Mouse (Mus musculus): Measurements from ENCODE around the gene Ganc. TPM values are rescaled to one million over a fixed set of nuclear protein-coding genes. Genes with fewer than 3 reads are reported as not detected.

Gene Ganc
- total and polyA plus RNA-seq, 2 experiments from 2014 or later, result 6.0 to 7.9 TPM

DNA sequence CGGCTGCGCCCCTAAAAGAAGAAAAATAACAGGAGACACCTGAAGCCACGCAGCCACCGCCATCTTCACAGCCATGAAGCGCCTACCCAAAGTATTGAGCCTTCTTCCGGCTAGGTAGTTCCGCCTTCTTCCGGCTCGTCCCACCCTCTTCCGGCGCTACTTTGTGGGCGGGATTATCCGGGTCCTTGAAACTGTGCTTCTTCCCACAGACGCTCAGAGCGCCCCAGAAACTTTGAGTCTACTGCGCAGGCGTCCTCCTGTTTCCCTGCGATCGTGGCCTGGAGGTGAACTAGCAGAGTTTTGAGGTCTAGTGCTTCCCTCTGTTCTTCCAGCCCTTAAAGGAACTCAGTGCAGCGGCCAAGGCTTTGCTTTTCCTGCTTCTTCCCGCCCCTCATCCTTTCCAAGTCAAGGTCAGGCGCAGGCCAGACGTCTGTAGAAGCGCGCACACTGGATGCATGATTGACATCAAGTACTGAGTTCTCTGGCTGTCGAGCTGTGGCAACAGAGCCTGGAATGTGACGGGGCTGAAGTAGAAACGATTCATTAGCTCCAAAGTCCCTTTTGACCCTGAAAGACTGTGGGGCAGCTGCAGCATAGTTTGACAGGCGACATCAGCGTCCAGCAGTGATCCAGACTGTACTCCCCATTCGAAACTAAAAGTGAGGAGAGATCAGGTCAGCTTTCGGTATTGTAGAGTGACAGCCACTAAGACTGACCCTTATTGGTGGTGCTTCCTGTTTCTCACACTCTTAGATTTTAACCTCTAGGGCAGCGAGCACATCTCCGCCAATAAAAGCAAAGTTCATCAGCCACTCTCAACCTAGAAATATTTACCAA, 508 bp downstream of the Ganc start, which contains the start of gene Tmem87a:
Gene Tmem87a (minus strand): TSS at position 128 of the 837 bp plus-strand sequence.
- peak within 1 kb of the TSS; percentile 79 for H3K27ac ChIP-seq (ENCODE audit: low read depth, low read length)
- peaks cover 3% of the 10 kb centered on the region; the same call in 1 of the 2 replicates for H3K4me1 ChIP-seq (ENCODE audit: insufficient read depth, low read length)
- ATAC-seq (ENCODE audit: low FRiP score) (peak; percentile 100), DNase-seq (ENCODE audit: low spot score) (peak; percentile 98)
- under 1% methylated on average over 34 of the region's 34 CpGs for WGBS
- H3K36me3 ChIP-seq (ENCODE audit: insufficient read depth, low read length), result no peaks in the 10 kb centered on the region
- no peaks in the 10 kb centered on the region for H3K9me3 ChIP-seq (ENCODE audit: low read length)
- peak within 1 kb of the TSS; percentile 72 for H3K4me2 ChIP-seq (ENCODE audit: low read depth, low read length, poor library complexity, severe bottlenecking)
- peak within 1 kb of the TSS; percentile 54 for H3K4me3 ChIP-seq (ENCODE audit: low read depth, low read length)
- peak within 1 kb of the TSS; percentile 71 for H3K9ac ChIP-seq (replicated peaks; ENCODE audit: low read length, poor library complexity, severe bottlenecking)
- TF ChIP-seq CTCF (IDR thresholded peaks at IDR 0.05), result 0 out of 2 replicates have a peak, but pooled peaks have one; percentile 14
- no peaks in the 10 kb centered on the region for H3K27me3 ChIP-seq (ENCODE audit: insufficient read depth, low read length)

DNA sequence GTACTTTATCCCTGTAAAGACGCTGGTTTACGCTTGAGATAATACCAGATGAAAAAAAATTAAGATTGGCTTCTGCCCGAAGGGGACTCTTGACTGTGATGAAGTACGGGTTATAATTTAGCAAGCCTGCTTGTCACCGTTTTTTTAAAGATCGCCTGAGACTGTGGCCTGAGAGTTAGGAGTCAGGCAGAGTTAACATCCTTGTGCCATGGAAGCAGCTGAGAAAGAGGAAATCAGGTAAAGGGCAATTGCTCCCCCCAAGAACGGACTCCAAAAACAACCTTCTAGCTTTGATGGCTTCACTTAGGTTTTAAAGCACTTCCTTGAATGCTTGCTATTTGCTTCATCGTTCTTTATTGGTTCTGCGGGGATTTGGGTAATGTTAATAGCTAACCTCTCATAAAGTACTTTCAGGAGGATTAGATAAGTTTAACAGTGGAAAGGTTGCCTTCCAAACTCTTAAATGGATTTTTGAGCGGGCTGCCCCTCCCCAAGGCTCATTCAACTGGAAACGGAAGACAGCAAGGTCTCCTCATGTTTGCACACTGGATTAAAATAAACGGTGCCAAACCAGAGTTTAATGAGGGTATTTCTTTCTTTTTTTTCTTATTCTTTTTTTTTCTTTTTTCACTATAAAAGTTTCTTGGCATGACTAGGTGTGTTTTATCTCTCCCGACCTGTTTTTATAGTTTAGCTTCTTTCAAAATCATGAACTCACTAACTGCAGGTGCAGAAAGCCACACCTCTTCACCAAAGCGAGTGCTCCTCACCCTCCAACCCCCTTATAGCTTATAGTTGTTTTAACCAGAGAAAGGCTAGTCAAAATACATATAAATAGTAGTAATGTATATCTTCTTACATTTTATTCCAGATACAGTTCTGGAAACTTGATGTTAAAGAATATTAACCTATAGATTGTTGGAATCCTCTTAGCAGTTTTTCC, 1.4 kb downstream of the Ganc start:
- no peak for TF ChIP-seq CTCF (IDR thresholded peaks at IDR 0.05)
- Histone ChIP-seq H3K4me3 (ENCODE audit: low read depth, low read length) (peak overlapping the region; percentile 54), H3K4me1 (ENCODE audit: insufficient read depth, low read length) (peaks cover 3% of the 10 kb centered on the region; the same call in 1 of the 2 replicates), H3K36me3 (ENCODE audit: insufficient read depth, low read length) (no peaks in the 10 kb centered on the region), H3K4me2 (ENCODE audit: low read depth, low read length, poor library complexity, severe bottlenecking) (peak overlapping the region; percentile 72), H3K9me3 (ENCODE audit: low read length) (no peaks in the 10 kb centered on the region), H3K9ac (replicated peaks; ENCODE audit: low read length, poor library complexity, severe bottlenecking) (peak overlapping the region; percentile 71), H3K27ac (ENCODE audit: low read depth, low read length) (peak overlapping the region; percentile 79), H3K27me3 (ENCODE audit: insufficient read depth, low read length) (no peaks in the 10 kb centered on the region)
- no peak for ATAC-seq (ENCODE audit: low FRiP score)
- no peak for DNase-seq (ENCODE audit: low spot score)
- 41% methylated on average over 14 of the region's 14 CpGs for WGBS

DNA sequence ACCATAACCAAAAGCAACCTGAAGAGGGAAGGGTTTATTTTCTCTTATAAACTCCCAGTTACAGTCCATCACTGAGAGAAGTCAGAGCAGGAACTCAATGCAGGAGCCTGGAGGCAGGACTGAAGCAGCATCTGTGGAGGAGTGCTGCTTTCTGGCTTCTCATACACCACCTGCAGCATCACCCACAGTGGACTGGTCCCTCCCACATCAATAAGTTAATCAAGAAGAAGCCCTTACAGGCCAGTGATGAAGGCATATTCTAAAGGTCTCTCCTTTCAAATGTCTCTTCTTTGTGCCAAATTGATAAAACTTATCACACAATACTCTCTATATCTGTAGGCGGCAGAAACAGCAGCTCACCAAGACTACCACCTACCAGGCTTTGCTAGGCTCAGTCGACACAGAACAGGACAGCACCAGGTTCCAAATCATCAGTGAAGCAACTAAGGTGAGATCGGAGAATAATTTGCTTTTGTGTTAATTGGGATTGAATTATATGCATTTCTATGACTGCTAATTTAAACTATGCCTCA, 7.5 kb downstream of the Ganc start:
- Histone ChIP-seq H3K27me3 (ENCODE audit: insufficient read depth, low read length) (no peaks in the 10 kb centered on the region), H3K9ac (replicated peaks; ENCODE audit: low read length, poor library complexity, severe bottlenecking) (no peak overlapping the region), H3K9me3 (ENCODE audit: low read length) (no peaks in the 10 kb centered on the region), H3K4me1 (ENCODE audit: insufficient read depth, low read length) (no peaks in the 10 kb centered on the region), H3K4me3 (ENCODE audit: low read depth, low read length) (no peak overlapping the region), H3K4me2 (ENCODE audit: low read depth, low read length, poor library complexity, severe bottlenecking) (no peak overlapping the region), H3K36me3 (ENCODE audit: insufficient read depth, low read length) (no peaks in the 10 kb centered on the region), H3K27ac (ENCODE audit: low read depth, low read length) (no peak overlapping the region)
- no peak for ATAC-seq (ENCODE audit: low FRiP score)
- WGBS, result 92% methylated on average over 3 of the region's 3 CpGs
- no peak for DNase-seq (ENCODE audit: low spot score)
- no peak for TF ChIP-seq CTCF (IDR thresholded peaks at IDR 0.05)

DNA sequence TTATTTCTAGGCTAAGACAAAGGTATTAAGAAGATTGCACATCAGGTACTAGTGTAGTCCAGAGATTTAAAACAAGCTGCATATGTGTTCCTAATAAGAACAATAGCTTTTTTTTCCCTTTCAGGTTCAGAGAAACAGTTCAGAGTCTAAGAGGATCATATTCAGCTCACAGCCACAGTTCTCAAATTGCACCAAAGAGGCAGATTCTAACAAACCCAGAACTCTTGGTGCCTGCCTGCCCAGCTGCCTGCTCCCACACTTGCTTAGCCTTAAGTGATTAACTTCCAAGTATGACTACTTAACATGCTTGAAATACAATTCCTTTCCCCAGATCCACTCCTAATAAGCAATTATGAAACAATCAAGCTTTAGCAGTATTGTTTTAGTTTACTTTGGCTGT, 10.4 kb downstream of the Ganc start:
- Histone ChIP-seq H3K9me3 (ENCODE audit: low read length) (no peaks in the 10 kb centered on the region), H3K9ac (replicated peaks; ENCODE audit: low read length, poor library complexity, severe bottlenecking) (no peak overlapping the region), H3K27ac (ENCODE audit: low read depth, low read length) (no peak overlapping the region), H3K36me3 (ENCODE audit: insufficient read depth, low read length) (no peaks in the 10 kb centered on the region), H3K4me2 (ENCODE audit: low read depth, low read length, poor library complexity, severe bottlenecking) (no peak overlapping the region), H3K27me3 (ENCODE audit: insufficient read depth, low read length) (no peaks in the 10 kb centered on the region), H3K4me1 (ENCODE audit: insufficient read depth, low read length) (no peaks in the 10 kb centered on the region), H3K4me3 (ENCODE audit: low read depth, low read length) (no peak overlapping the region)
- no peak for DNase-seq (ENCODE audit: low spot score)
- no peak for ATAC-seq (ENCODE audit: low FRiP score)
- no peak for TF ChIP-seq CTCF (IDR thresholded peaks at IDR 0.05)

DNA sequence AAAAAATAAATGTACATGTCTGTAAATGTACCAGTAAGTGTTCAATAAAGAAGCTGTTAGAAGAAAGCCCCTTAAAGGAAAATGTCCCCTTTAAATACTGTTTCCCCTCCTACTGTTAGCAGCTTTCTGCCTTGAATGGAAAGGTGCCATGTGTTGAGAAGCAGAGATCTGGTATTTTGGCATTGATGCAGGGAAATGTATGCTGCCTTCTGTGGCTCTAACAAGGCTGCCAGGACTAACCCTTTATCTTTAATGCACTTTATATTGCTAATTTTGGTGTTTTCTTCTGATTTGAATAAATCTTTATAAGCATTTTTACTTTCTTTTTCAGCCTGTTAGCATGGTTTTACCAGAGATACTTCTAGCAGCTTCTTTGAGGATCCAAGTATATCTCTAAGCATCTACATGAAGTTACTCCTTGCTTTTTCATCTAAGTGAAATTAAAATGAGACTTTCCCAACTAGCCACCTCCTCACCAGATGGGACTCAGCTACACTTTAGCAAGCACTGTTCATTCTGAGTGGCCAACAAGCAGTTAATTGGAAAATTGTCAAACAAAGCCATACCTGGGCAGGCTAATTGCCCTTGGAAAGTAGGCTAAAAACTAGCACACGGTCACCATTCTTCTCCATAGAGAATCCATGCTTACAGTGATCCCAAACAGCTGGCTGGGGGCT, 11.2 kb downstream of the Ganc start:
- 68% methylated on average over 1 of the region's 1 CpGs for WGBS
- Histone ChIP-seq H3K9ac (replicated peaks; ENCODE audit: low read length, poor library complexity, severe bottlenecking) (no peak overlapping the region), H3K36me3 (ENCODE audit: insufficient read depth, low read length) (no peaks in the 10 kb centered on the region), H3K27me3 (ENCODE audit: insufficient read depth, low read length) (no peaks in the 10 kb centered on the region), H3K9me3 (ENCODE audit: low read length) (no peaks in the 10 kb centered on the region), H3K4me2 (ENCODE audit: low read depth, low read length, poor library complexity, severe bottlenecking) (no peak overlapping the region), H3K4me3 (ENCODE audit: low read depth, low read length) (no peak overlapping the region), H3K4me1 (ENCODE audit: insufficient read depth, low read length) (no peaks in the 10 kb centered on the region), H3K27ac (ENCODE audit: low read depth, low read length) (no peak overlapping the region)
- no peak for DNase-seq (ENCODE audit: low spot score)
- no peak for ATAC-seq (ENCODE audit: low FRiP score)
- no peak for TF ChIP-seq CTCF (IDR thresholded peaks at IDR 0.05)

All from midbrain, postnatal 0 days (tissue).